Mouse (Mus musculus) embryonic facial prominence, embryonic 12.5 days (tissue): ENCODE data around the gene Zfp91. TPM values are rescaled to one million over a fixed set of nuclear protein-coding genes. Genes with fewer than 3 reads are reported as not detected.

Source experiments
- ATAC-seq: fragments of 200-750 bp; cut with Nextera tagmentation; 2 replicates; pipeline ENCODE4 v1.8.0; 2017; ENCODE audit not compliant: insufficient number of reproducible peaks, insufficient read depth, low FRiP score, low TSS enrichment
- H3K27ac ChIP-seq: fragments of 300-500 bp; sonication (generic); 2 replicates; pipeline ENCODE4 v1.5.1; 2016; ENCODE audit warnings: mild to moderate bottlenecking
- H3K27me3 ChIP-seq: fragments of 300-500 bp; sonication (generic); 2 replicates; pipeline ENCODE4 v1.6.1; 2016; ENCODE audit warnings: mild to moderate bottlenecking, moderate library complexity
- H3K36me3 ChIP-seq: fragments of 300-500 bp; sonication (generic); 2 replicates; pipeline ENCODE4 v1.6.1; 2016; ENCODE audit warnings: mild to moderate bottlenecking
- H3K4me1 ChIP-seq: fragments of 300-500 bp; sonication (generic); 2 replicates; pipeline ENCODE4 v1.6.1; 2016
- H3K4me2 ChIP-seq: fragments of 300-500 bp; sonication (generic); replicated peaks from 2 replicates; pipeline ENCODE4 v1.6.1; 2016; ENCODE audit warnings: mild to moderate bottlenecking, moderate library complexity
- H3K4me3 ChIP-seq: fragments of 300-500 bp; sonication (generic); 2 replicates; pipeline ENCODE4 v1.5.1; 2016; ENCODE audit warnings: mild to moderate bottlenecking
- H3K9ac ChIP-seq: fragments of 300-500 bp; sonication (generic); 2 replicates; pipeline ENCODE4 v1.6.1; 2016; ENCODE audit warnings: mild to moderate bottlenecking, moderate library complexity
- H3K9me3 ChIP-seq: fragments of 300-500 bp; sonication (generic); 2 replicates; pipeline ENCODE4 v1.6.1; 2016; ENCODE audit warnings: mild to moderate bottlenecking, moderate library complexity
- WGBS: fragments of 180-500 bp; shearing (Covaris S2); methylation state at CpG from one replicate; pipeline ENCODE4 v1.1.7; 2016; 5-methylcytosine and 5-hydroxymethylcytosine counted together
- polyA plus RNA-seq: library from polyadenylated mRNA; unstranded; fragments of >200 nt; fragmentation: Nextera tagmentation; extraction: Ambion mirVana; gene quantifications from 2 replicates; pipeline ENCODE4 v1.2.1, GENCODE M21; 2016

Gene Zfp91
- polyA plus RNA-seq, 1 experiment from 2014 or later: 18.5 TPM

DNA sequence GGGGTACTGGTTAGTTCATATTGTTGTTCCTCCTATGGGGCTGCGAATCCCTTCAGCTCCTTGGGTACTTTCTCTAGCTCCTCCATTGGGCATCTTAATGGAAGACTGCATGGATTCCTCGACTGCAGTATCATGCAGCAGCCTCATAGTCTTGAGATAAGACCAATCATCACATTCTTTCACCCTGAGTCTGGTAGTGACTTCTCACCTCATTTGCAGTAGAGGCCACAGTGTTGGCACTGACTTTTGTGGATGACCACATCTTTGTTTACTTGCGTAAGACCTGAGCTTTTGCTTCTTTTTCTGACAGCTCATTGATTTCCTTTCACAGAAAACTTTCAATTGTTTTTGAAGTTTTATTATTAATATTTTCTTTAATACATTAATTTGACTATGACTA, 9.8 kb upstream of the Zfp91 start:
- WGBS: 83% methylated on average over 3 of the region's 3 CpGs
- Histone ChIP-seq H3K4me3 (no peak overlapping the region), H3K27ac (no peak overlapping the region), H3K4me2 (no peak overlapping the region), H3K27me3 (no peaks in the 10 kb centered on the region), H3K4me1 (no peaks in the 10 kb centered on the region), H3K9me3 (no peaks in the 10 kb centered on the region), H3K9ac (no peak overlapping the region), H3K36me3 (no peaks in the 10 kb centered on the region)
- ATAC-seq: no peak

DNA sequence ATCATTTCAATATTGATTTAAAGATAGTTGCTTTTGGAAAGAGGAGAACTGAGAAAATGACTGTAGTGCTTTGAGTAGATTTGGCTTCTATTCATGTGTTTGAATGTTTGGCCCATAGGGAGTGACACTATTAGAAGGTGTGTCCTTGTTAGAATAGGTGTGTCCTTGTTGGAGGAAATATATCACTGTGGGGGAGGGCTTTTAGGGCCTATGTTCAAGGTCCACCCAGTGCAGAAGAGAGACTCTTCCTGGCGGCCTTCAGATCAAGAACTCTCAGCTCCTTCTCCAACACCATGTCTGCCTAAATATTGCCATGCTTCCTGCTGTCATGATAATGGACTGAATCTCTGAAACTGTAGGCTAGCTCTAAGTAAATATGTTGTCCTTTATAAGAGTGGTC, 8.3 kb upstream of the Zfp91 start:
- WGBS: 85% methylated on average over 1 of the region's 1 CpGs
- no peaks in the 10 kb centered on the region for H3K27me3 ChIP-seq
- H3K27ac ChIP-seq: no peak overlapping the region
- ATAC-seq: no peak
- H3K4me3 ChIP-seq: no peak overlapping the region
- no peak overlapping the region for H3K9ac ChIP-seq
- H3K36me3 ChIP-seq: no peaks in the 10 kb centered on the region
- H3K4me1 ChIP-seq: no peaks in the 10 kb centered on the region
- H3K4me2 ChIP-seq: no peak overlapping the region
- no peaks in the 10 kb centered on the region for H3K9me3 ChIP-seq

DNA sequence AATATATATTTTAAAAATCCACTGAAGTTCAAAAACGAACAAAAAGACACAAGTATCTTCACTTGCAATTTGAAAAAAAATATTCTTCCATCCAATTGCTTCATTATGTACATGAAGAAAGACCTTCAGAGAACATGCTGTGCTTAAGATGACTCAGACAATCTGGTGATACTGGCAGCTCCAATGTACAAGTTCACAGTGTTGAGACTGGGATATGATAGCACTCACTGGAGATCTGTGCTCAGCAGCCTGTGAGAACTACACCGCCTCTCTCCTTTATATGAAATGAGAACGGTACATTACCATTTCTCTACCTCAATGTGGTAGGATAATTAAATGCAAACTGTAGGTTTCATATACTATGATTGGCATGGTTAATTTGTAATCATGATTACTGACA, 6.9 kb upstream of the Zfp91 start:
- Histone ChIP-seq H3K27me3 (no peaks in the 10 kb centered on the region), H3K36me3 (no peaks in the 10 kb centered on the region), H3K27ac (no peak overlapping the region), H3K4me2 (no peak overlapping the region), H3K9ac (no peak overlapping the region), H3K4me1 (no peaks in the 10 kb centered on the region), H3K9me3 (no peaks in the 10 kb centered on the region), H3K4me3 (no peak overlapping the region)
- WGBS: 73% methylated on average over 3 of the region's 3 CpGs
- ATAC-seq: no peak

DNA sequence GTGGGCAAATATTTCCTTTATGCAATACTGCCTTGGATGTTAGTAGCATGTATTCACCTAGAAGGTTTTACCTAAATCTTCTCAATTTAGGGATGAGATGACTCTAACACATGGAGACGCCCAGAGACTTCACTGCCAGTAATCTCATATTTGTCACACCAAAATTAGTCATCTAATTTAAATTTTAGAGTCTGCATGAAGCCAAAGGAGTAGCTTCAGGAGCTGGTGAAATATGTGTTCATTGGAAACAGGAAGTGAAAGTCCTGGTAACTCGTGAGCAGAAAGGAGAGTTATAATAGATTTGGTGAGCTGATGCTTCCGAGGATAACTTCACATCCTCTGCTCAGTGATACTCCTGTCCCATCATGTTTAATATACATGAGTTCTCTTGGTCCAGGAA, 5.1 kb upstream of the Zfp91 start:
- no peak for ATAC-seq

DNA sequence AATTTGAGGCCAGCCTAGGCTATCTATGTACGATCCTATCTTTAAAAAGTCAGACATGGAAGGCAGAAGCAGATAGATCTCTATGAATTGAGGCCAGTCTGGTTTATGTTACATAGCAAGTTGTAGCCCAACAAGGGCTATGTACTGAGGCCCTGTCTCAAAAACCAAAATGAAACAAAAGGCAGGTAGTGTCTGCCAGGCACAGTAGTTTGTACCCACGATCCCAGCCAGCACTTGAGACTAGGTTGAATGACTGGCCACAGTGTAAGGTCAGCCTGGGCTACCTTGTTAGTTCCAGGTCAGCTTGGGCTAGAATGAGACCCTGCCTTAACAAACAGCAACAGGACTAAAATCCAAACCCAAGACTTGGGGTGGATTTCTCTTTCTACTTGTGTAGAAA, 4.7 kb upstream of the Zfp91 start:
- H3K4me2 ChIP-seq: no peak overlapping the region
- H3K4me3 ChIP-seq: no peak overlapping the region
- ATAC-seq: no peak
- H3K9me3 ChIP-seq: no peaks in the 10 kb centered on the region
- 77% methylated on average over 2 of the region's 2 CpGs for WGBS
- H3K4me1 ChIP-seq: no peaks in the 10 kb centered on the region
- H3K9ac ChIP-seq: no peak overlapping the region
- H3K36me3 ChIP-seq: no peaks in the 10 kb centered on the region
- H3K27ac ChIP-seq: no peak overlapping the region
- H3K27me3 ChIP-seq: no peaks in the 10 kb centered on the region

More for the DNA sequence above, 5.1 kb upstream of the Zfp91 start:
- Histone ChIP-seq H3K27ac (no peak overlapping the region), H3K36me3 (no peaks in the 10 kb centered on the region), H3K4me3 (no peak overlapping the region), H3K9me3 (no peaks in the 10 kb centered on the region), H3K9ac (no peak overlapping the region), H3K27me3 (no peaks in the 10 kb centered on the region), H3K4me1 (no peaks in the 10 kb centered on the region), H3K4me2 (no peak overlapping the region)
- WGBS: 76% methylated on average over 3 of the region's 3 CpGs

DNA sequence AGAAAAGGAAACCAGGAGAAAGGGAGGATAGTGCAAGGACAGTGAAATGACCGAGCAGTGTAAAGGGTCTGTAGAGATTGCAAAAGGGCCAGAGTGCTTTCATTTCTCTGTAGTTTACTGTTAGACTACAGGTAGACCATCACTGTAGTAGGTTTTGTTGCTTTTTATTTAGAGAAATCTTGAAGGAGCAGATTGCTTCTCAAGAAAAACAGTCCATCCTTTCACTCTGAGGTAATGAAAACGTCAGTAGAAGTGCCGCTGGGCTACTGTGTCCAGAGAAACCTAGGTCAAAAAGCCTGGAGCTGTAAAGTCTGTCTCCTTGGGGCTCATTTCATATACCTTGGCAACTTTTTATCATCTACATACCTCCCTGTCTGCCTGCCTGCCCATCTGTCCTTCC, 3.2 kb upstream of the Zfp91 start:
- 85% methylated on average over 3 of the region's 3 CpGs for WGBS
- Histone ChIP-seq H3K27me3 (no peaks in the 10 kb centered on the region), H3K9me3 (no peaks in the 10 kb centered on the region), H3K4me1 (no peaks in the 10 kb centered on the region), H3K9ac (no peak overlapping the region), H3K4me3 (no peak overlapping the region), H3K4me2 (no peak overlapping the region), H3K36me3 (no peaks in the 10 kb centered on the region), H3K27ac (no peak overlapping the region)
- ATAC-seq: no peak

DNA sequence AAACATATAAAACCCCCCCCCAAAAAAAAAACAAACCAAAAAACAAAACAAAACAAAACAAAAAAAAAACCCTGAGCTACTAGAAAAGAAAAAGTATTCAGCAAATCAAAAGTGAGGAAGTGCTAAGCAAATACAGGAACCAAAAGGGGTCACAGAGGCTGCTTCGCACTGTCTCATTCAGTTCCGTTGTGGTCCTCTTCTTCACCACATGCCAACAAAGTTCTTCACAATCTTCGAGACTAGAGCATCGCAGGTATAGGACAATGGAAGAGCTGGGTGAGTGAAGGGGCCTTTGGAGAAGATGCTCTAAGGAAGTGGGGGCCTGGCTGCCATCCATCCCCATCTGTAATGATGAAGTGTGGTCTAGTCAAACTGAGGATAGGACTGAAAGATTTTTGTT, 2.5 kb upstream of the Zfp91 start:
- Histone ChIP-seq H3K27me3 (no peaks in the 10 kb centered on the region), H3K27ac (no peak overlapping the region), H3K4me1 (no peaks in the 10 kb centered on the region), H3K9me3 (no peaks in the 10 kb centered on the region), H3K4me2 (no peak overlapping the region), H3K9ac (no peak overlapping the region), H3K36me3 (no peaks in the 10 kb centered on the region), H3K4me3 (no peak overlapping the region)
- no peak for ATAC-seq
- 84% methylated on average over 4 of the region's 4 CpGs for WGBS

DNA sequence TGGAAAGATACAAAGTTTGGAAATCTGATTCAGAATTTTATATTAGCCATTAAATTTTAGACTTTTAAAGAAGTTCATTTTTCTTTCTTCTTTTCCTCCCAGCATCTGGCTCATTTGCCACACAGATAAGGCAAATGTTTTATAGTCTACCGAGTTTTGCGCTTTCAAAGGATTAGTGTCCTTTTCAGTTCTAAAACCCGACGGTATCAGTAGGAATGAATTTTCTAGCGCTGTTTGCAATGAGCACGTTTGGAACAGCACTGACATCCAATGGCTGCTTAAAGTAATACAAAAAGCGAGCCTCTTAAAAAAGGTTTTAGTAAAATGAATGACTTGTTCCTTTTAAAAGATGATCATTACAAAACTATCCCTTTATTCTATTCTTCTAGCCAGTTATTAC, 1.1 kb upstream of the Zfp91 start:
- ATAC-seq: no peak
- H3K36me3 ChIP-seq: no peaks in the 10 kb centered on the region
- peak overlapping the region; percentile 86 for H3K4me3 ChIP-seq
- H3K27ac ChIP-seq: peak overlapping the region; percentile 99
- H3K4me2 ChIP-seq: peak overlapping the region; percentile 59
- under 1% methylated on average over 7 of the region's 7 CpGs for WGBS
- peak overlapping the region; percentile 47 for H3K9ac ChIP-seq
- no peaks in the 10 kb centered on the region for H3K9me3 ChIP-seq
- H3K27me3 ChIP-seq: no peaks in the 10 kb centered on the region
- H3K4me1 ChIP-seq: 0 out of 2 replicates have a peak, but pooled peaks cover 5% of the 10 kb centered on the region

DNA sequence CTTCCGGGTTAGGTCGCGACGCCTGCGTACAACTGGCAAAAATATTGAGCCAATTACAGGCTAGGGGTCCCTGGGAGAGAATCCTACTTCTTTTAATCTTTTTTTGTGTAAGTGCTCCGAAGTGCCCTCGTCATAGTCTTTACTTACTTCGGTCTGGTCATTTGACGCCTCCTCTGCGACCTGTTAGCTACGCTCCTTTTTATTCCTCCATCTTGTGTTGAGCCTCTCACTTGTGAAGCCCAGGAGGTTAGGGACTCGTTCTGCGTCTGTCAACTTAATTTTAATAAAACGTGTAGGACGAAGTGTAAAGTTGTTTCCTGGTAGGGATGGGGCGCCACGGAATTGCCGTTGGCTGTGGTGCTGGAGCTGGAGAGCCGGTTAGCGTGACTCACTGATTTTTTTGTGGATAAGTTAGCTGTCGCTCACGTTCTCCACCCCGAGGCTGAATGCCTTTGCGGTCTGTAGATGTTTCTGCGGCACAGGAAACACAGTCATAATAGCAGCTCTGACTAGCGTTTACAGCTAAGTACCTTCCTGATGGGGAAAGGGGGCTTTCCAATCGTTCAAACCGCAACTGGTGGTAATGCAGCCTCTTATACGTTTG, 504 bp upstream of the Zfp91 start:
- H3K4me2 ChIP-seq: peak overlapping the region; percentile 59
- H3K27me3 ChIP-seq: no peaks in the 10 kb centered on the region
- H3K9me3 ChIP-seq: no peaks in the 10 kb centered on the region
- peak overlapping the region; percentile 86 for H3K4me3 ChIP-seq
- WGBS: under 1% methylated on average over 29 of the region's 29 CpGs
- peak overlapping the region; percentile 99 for H3K27ac ChIP-seq
- H3K4me1 ChIP-seq: 0 out of 2 replicates have a peak, but pooled peaks cover 5% of the 10 kb centered on the region
- H3K9ac ChIP-seq: peak overlapping the region; percentile 47
- peak; percentile 10; the same call in 1 of the 2 replicates for ATAC-seq
- no peaks in the 10 kb centered on the region for H3K36me3 ChIP-seq

DNA sequence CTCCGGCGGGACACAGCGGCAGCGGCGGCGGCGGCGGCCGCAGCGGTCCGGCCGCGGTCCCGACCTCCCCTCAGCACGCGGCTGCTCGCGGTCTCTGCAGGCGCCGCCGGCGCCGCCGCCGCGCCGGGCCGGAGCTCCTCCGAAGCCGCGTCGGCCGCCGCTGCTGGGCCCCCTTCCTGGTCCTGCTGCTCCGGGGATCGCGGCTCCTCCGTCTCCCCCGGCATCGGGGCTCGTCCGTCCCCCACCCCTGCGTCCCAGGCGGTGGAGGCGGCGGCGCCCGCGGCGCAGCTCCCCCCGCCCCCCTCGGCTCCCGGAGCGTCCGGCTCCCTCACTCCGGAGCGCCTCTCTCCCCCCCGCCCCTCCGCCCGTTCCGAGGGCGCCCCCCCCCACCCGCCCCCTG, 816 bp downstream of the Zfp91 start:
- WGBS: 2% methylated on average over 9 of the region's 63 CpGs
- Histone ChIP-seq H3K27me3 (no peaks in the 10 kb centered on the region), H3K9ac (peak overlapping the region; percentile 97), H3K36me3 (no peaks in the 10 kb centered on the region), H3K4me3 (peak overlapping the region; percentile 86), H3K4me1 (0 out of 2 replicates have a peak, but pooled peaks cover 5% of the 10 kb centered on the region), H3K27ac (peak overlapping the region; percentile 99), H3K4me2 (peak overlapping the region; percentile 60), H3K9me3 (no peaks in the 10 kb centered on the region)
- peak; percentile 18 for ATAC-seq

DNA sequence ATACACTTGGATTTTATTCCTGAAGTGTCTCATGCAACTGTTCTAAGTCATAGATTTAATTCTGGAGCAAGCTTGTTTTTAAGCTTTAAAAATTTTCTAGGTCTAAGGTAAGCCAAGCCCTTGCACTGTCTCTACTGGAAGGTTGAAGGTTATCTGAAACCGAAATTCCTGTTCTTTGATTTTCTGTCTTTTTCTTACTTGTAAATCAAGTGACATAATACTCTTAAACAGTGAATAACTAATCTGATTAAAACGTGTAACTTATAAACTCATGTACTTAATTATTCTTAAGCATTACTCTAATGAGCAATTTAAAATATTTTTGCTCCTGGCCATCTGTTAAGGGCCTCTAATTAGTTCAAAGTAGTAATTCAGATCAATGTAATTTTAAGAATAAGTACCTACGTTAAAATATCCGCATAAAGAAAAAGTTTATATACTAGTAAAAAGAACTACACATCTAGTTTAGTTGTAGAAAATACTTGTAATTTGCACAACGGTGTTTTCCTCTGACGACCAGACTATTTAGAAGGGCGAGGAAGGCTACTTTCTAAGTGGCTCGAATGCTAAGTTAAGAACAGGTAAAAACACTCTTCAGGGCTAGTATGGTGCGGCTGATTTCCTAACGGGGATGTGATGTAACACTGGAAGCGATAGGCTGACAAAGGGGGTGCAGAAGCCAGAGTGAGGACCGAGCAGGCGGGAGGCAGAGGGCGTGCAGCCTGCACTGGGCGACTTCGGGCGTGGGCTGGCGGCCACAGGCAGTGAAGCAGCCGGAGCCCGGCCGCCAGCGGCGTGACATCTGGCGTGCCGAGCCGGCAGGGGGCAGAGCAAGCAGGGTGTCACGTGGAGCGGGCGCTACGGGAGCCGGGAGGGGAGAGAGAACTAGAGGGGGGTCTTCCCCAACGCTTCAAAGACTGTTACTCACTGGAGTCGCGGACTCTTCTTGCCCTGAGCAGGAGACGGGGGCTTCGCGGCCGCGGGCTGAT, 1.6 kb downstream of the Zfp91 start:
- 3% methylated on average over 26 of the region's 39 CpGs for WGBS
- Histone ChIP-seq H3K4me3 (peak overlapping the region; percentile 86), H3K9ac (peak overlapping the region; percentile 97), H3K36me3 (no peaks in the 10 kb centered on the region), H3K4me1 (0 out of 2 replicates have a peak, but pooled peaks cover 5% of the 10 kb centered on the region), H3K4me2 (peak overlapping the region; percentile 60), H3K27ac (peak overlapping the region; percentile 99), H3K9me3 (no peaks in the 10 kb centered on the region), H3K27me3 (no peaks in the 10 kb centered on the region)
- ATAC-seq: peak; percentile 53

DNA sequence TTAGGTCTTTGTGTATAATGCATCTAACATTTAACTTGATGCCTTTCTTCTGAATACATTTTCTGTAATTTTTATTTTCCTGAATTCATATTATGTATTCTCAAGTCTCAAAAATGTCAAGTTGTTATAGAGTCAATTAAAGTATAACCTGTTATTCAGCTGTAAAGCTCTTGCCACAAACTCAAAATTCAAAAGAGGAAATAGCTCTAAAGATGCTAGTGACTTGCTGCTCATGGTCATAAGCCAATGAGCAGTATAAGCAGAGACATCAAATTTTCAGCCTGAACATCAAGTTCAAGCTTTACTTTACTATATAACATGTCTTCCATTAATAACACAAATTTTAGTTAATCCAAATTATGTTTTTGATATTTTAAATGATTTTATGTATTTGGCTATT, 3.6 kb downstream of the Zfp91 start:
- Histone ChIP-seq H3K27ac (no peak overlapping the region), H3K27me3 (no peaks in the 10 kb centered on the region), H3K36me3 (no peaks in the 10 kb centered on the region), H3K9me3 (no peaks in the 10 kb centered on the region), H3K4me3 (no peak overlapping the region), H3K9ac (no peak overlapping the region), H3K4me1 (0 out of 2 replicates have a peak, but pooled peaks cover 5% of the 10 kb centered on the region), H3K4me2 (no peak overlapping the region)
- no peak for ATAC-seq
